Mouse (Mus musculus) monocyte, adult 2 months (primary cell): ENCODE measurements around the gene Cryge.

Experiments
- DNase-seq, 2 experiments: peaks; one replicate each; pipeline ENCODE4 v3.0.0; 2022; ENCODE audit warnings: low spot score in 2 of 2, low read depth in 1 of 2

The Cryge gene

GRCm38 (mm10) chr1:65028206-65028605 lies 22.7 kb downstream of the Cryge start:
- DNase-seq = no peak

DNA sequence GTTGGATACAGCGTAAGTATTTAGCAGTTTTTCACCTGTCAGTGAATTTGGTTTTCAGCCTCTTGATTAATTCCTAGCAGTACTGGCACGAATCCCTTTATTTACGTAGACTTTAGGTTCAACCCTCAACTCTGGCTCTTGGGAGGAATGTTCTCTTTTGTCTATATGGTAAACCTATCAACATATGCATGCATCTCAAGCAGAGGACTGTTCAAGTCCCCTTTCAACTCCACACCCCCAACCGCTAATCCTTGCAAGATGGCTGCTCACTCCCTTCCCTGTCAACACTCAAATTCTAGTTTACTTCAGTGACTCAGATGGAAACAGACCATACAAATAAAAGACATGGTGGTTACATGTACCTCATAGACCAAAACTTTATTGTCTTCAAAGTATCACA lies 38.2 kb downstream of the Cryge start:
- DNase-seq = no peak

DNA sequence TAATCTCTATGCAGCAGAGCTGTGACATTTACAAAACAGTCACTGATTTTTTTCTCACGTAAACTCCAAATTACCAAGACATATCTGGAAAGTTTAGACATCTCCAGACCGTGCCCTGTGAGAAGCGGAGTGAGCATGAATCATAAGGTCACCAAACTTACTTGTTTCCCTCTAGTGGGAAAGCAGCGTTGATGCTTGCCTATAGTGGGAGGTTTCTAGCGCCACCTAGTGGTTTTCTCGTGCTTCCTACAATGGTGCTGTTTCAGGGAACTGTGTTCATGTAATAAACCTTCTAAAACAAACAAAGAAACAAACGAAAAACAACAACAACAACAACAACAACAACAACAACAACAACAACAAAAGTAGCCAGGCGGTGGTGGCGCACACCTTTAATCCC lies 40.8 kb downstream of the Cryge start:
- DNase-seq = peak; percentile 19 to 34

DNA sequence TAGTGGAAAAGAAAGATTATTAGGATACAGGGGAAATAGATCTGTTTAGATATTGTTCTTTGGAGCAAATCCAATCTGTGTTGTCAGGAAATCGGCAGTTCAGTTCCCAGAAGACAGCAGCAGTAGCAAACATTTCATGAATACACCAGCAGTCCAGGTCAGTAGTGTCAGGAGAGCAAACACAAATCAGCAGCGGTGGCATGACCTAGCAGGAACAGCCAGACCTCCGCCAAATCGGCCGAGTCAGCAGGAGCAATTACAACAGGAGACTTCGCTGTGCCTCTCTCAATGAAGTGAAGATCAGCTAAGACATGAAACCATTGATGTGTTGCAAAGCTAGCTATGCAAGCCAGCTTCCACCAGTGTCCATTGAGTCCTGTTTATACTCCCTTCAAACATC lies 45.4 kb downstream of the Cryge start:
- no peak for DNase-seq

DNA sequence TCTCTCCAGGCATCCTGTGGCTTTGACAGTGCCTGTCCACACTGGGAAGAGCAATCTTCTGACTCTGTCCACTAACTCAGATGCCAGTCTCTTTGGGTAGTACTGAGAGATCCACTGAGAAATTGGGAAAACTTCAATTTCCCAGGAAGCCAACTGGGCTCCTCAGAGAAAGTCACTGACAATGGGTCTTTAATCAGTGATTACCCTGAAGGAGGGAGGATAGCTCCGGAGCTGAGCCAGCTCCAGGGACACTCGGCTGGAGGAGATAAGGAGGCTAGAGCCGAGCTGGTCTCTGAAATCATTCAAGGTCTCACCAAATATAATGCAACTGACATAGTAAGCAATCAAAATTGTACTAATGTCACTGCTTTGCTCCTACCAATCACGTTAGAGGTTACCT lies 46.4 kb downstream of the Cryge start:
- no peak for DNase-seq
